Mouse (Mus musculus) myocyte (in vitro differentiated cells): Measurements from ENCODE around the gene Rab4a. TPM values are rescaled to one million over a fixed set of nuclear protein-coding genes. Genes with fewer than 3 reads are reported as not detected.

ENCODE experiments used
- H3K27me3 ChIP-seq: one replicate; pipeline ENCODE4 v1.6.1; 2011; ENCODE audit not compliant: control insufficient read depth, insufficient read depth, insufficient read length
- H3K36me3 ChIP-seq: one replicate; pipeline ENCODE4 v1.6.1; 2011; ENCODE audit not compliant: control insufficient read depth, insufficient read depth
- H3K4me2 ChIP-seq: one replicate; pipeline ENCODE4 v1.6.1; 2011; ENCODE audit warnings: low read depth, control low read depth
- H3K4me3 ChIP-seq: one replicate; pipeline ENCODE4 v1.5.1; 2011; ENCODE audit warnings: mild to moderate bottlenecking, control low read depth, moderate library complexity
- H3K79me2 ChIP-seq: one replicate; pipeline ENCODE4 v1.6.1; 2011; ENCODE audit not compliant: control insufficient read depth, insufficient read depth
- H3ac ChIP-seq: one replicate; pipeline ENCODE4 v1.6.1; 2011; ENCODE audit not compliant: control insufficient read depth, insufficient read length
- CEBPB ChIP-seq: IDR thresholded peaks from 2 replicates; pipeline ENCODE4 v1.6.1; 2011; ENCODE audit warnings: mild to moderate bottlenecking, moderate library complexity; ENCODE audit not compliant: poor library complexity, insufficient read depth, severe bottlenecking
- E2F4 ChIP-seq: IDR thresholded peaks from one replicate; pipeline ENCODE4 v1.6.1; 2011; ENCODE audit warnings: mild to moderate bottlenecking, control low read depth, moderate library complexity; ENCODE audit not compliant: insufficient read depth
- MAX ChIP-seq: IDR thresholded peaks from one replicate; pipeline ENCODE4 v1.6.1; 2011; ENCODE audit warnings: low read depth, mild to moderate bottlenecking, control low read depth
- MYOD1 ChIP-seq, 3 experiments: IDR thresholded peaks; one replicate each; pipeline ENCODE4 v1.6.1; 2011; ENCODE audit warnings: control low read depth in 2 of 3, low read depth in 2 of 3, mild to moderate bottlenecking in 2 of 3, moderate library complexity in 1 of 3; ENCODE audit not compliant: insufficient read length in 2 of 3, control insufficient read depth in 1 of 3
- MYOG ChIP-seq, 3 experiments: IDR thresholded peaks; one replicate each; pipeline ENCODE4 v1.6.1; 2011; ENCODE audit warnings: control low read depth in 2 of 3, low read depth in 2 of 3, mild to moderate bottlenecking in 2 of 3; ENCODE audit not compliant: insufficient read length in 2 of 3, control insufficient read depth in 1 of 3, insufficient read depth in 1 of 3
- POLR2A ChIP-seq: IDR thresholded peaks from one replicate; pipeline ENCODE4 v1.6.1; 2011; ENCODE audit warnings: low read depth, mild to moderate bottlenecking, control low read depth, moderate library complexity; ENCODE audit not compliant: insufficient read length
- POLR2AphosphoS2 ChIP-seq: IDR thresholded peaks from one replicate; pipeline ENCODE4 v1.6.1; 2011; ENCODE audit warnings: low read depth, control low read depth; ENCODE audit not compliant: insufficient read length
- REST ChIP-seq: IDR thresholded peaks from one replicate; pipeline ENCODE4 v1.6.1; 2011; ENCODE audit warnings: mild to moderate bottlenecking, control low read depth, moderate library complexity; ENCODE audit not compliant: insufficient read depth, insufficient read length
- SRF ChIP-seq: IDR thresholded peaks from one replicate; pipeline ENCODE4 v1.6.1; 2011; ENCODE audit warnings: low read depth; ENCODE audit not compliant: control insufficient read depth, insufficient read length
- TCF12 ChIP-seq: IDR thresholded peaks from one replicate; pipeline ENCODE4 v1.6.1; 2011; ENCODE audit warnings: mild to moderate bottlenecking, control low read depth; ENCODE audit not compliant: poor library complexity, insufficient read depth, severe bottlenecking
- TCF3 ChIP-seq: IDR thresholded peaks from one replicate; pipeline ENCODE4 v1.6.1; 2011; ENCODE audit warnings: low read depth, control low read depth; ENCODE audit not compliant: insufficient read length
- USF1 ChIP-seq: IDR thresholded peaks from one replicate; pipeline ENCODE4 v1.6.1; 2011; ENCODE audit warnings: low read depth, mild to moderate bottlenecking, control low read depth, moderate library complexity
- polyA plus RNA-seq: library from polyadenylated mRNA; unstranded; fragments of >200 nt; fragmentation: generic; extraction: Trizol; gene quantifications from one replicate; pipeline ENCODE4 v1.2.1, GENCODE M21; 2012; ENCODE audit warnings: missing spikeins

Rab4a gene
- polyA plus RNA-seq, 1 experiment: 24.0 TPM

DNA sequence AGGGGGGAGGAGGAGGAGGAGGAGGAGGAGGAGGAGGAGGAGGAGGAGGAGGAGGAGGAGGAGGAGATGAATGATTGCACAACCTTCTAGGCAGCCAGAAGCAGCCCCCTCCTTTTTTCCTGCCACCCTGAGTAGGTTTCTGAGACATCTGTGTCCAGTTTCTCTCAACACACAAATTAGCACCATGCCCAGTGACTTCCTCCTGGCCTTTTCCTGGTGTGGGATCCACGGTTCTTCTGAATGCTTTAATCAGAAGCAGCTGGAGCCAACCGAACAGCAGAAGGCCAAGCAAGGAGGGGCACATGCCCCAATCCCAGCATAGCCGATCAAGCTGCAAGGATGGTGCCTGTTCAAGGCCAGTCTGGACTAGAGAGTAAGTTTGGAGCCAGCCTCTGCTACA lies 5.9 kb upstream of the Rab4a start:
- no peaks in the 10 kb centered on the region for H3K36me3 ChIP-seq
- H3K4me3 ChIP-seq: no peak overlapping the region
- TF ChIP-seq POLR2AphosphoS2 (no peak), TCF12 (no peak), MYOG (IDR thresholded peaks at IDR 0.05; ENCODE audit: control insufficient read depth in 1 of 3, insufficient read depth in 1 of 3, insufficient read length in 2 of 3, low read depth in 2 of 3) (no peak), REST (no peak), POLR2A (no peak), USF1 (no peak), CEBPB (no peak), SRF (no peak), TCF3 (no peak), MAX (no peak), MYOD1 (IDR thresholded peaks at IDR 0.05; ENCODE audit: control insufficient read depth in 1 of 3, insufficient read length in 2 of 3, low read depth in 2 of 3) (no peak), E2F4 (no peak)
- no peaks in the 10 kb centered on the region for H3K27me3 ChIP-seq
- no peak overlapping the region for H3ac ChIP-seq
- no peaks in the 10 kb centered on the region for H3K79me2 ChIP-seq
- no peak overlapping the region for H3K4me2 ChIP-seq

DNA sequence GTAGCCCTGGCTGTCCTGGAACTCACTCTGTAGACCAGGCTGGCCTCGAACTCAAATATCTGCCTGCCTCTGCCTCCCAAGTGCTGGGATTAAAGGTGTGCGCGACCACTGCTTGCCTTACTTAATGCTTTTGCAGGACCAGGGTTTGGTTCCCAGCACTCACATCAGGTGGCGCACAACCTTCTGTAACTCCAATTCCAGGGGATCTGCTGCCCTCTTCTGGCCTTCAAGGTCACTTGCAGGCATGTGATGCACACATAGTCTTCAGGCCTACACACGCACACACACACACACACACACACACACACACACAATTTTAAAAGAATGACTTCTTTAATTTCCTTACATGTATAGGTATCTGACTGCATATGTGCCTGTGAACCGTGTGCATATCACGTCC lies 4.9 kb upstream of the Rab4a start:
- Histone ChIP-seq H3K4me3 (no peak overlapping the region), H3K27me3 (no peaks in the 10 kb centered on the region), H3K79me2 (no peaks in the 10 kb centered on the region), H3K4me2 (no peak overlapping the region), H3K36me3 (no peaks in the 10 kb centered on the region), H3ac (no peak overlapping the region)
- TF ChIP-seq MYOD1 (IDR thresholded peaks at IDR 0.05; ENCODE audit: control insufficient read depth in 1 of 3, insufficient read length in 2 of 3, low read depth in 2 of 3) (no peak), POLR2A (no peak)

DNA sequence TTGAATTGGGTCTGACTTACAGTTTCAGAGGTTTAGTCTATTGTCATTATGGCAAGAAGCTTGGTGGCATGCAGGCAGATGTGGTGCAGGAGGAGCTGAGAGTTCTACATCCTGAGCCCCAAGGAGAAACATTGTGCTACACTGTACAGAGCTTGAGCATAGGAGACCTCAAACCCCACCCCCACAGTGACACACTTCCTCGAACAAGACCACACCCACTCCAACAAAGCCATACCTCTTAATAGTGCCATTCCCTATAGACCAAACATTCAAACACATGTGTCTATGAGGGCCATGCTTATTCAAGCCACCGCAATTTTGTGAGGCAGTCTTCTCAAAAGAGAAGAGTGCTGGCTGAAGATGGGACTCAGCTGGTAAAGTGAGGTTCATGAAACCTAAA lies 4.2 kb upstream of the Rab4a start:
- H3K4me3 ChIP-seq: no peak overlapping the region

DNA sequence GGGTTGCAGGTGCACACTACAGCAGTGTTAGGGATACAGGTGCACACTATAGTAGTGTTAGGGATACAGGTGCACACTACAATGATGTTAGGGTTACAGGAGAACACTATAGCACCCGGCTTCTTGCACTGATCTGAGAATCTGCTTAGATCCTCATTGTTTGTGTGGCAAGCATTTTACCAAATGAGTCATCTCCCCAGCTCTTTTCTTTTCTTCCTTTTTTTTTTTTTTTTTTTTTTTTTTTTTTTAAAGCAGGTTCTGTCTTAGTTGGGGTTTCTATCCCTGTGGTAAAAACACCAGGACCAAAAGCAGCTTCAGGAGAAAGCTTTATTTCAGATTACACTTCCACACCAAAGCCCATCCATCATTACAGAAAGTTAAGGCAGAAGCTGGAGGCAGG lies 2.1 kb upstream of the Rab4a start:
- peaks cover 13% of the 10 kb centered on the region for H3K79me2 ChIP-seq
- no peak overlapping the region for H3K4me3 ChIP-seq
- no peak for TF ChIP-seq MYOD1 (IDR thresholded peaks at IDR 0.05; ENCODE audit: control insufficient read depth in 1 of 3, insufficient read length in 2 of 3, low read depth in 2 of 3)
- no peak for TF ChIP-seq USF1
- no peak for TF ChIP-seq E2F4
- no peak for TF ChIP-seq TCF12
- TF ChIP-seq POLR2A: no peak
- no peak overlapping the region for H3K4me2 ChIP-seq
- H3ac ChIP-seq: no peak overlapping the region
- H3K27me3 ChIP-seq: no peaks in the 10 kb centered on the region
- H3K36me3 ChIP-seq: no peaks in the 10 kb centered on the region

More for the DNA sequence above, 4.2 kb upstream of the Rab4a start:
- Histone ChIP-seq H3K4me2 (no peak overlapping the region), H3K36me3 (no peaks in the 10 kb centered on the region), H3K79me2 (peaks cover 3% of the 10 kb centered on the region), H3ac (no peak overlapping the region), H3K27me3 (no peaks in the 10 kb centered on the region)
- TF ChIP-seq TCF3 (no peak), REST (no peak), POLR2A (no peak), E2F4 (no peak), USF1 (no peak), MAX (no peak), TCF12 (no peak), SRF (no peak), MYOD1 (IDR thresholded peaks at IDR 0.05; ENCODE audit: control insufficient read depth in 1 of 3, insufficient read length in 2 of 3, low read depth in 2 of 3) (no peak), POLR2AphosphoS2 (no peak), CEBPB (no peak), MYOG (IDR thresholded peaks at IDR 0.05; ENCODE audit: control insufficient read depth in 1 of 3, insufficient read depth in 1 of 3, insufficient read length in 2 of 3, low read depth in 2 of 3) (no peak)

GRCm38 (mm10) chr8:123804586-123804985 lies 1.2 kb upstream of the Rab4a start:
- Histone ChIP-seq H3K36me3 (no peaks in the 10 kb centered on the region), H3K27me3 (no peaks in the 10 kb centered on the region), H3K4me3 (no peak overlapping the region), H3K4me2 (no peak overlapping the region), H3ac (no peak overlapping the region), H3K79me2 (peaks cover 16% of the 10 kb centered on the region)
- no peak for TF ChIP-seq POLR2AphosphoS2
- TF ChIP-seq POLR2A: no peak
- TF ChIP-seq MAX: no peak
- no peak for TF ChIP-seq REST
- no peak for TF ChIP-seq USF1
- no peak for TF ChIP-seq TCF12
- no peak for TF ChIP-seq TCF3
- TF ChIP-seq CEBPB: no peak
- TF ChIP-seq SRF: no peak
- no peak for TF ChIP-seq MYOD1 (IDR thresholded peaks at IDR 0.05; ENCODE audit: control insufficient read depth in 1 of 3, insufficient read length in 2 of 3, low read depth in 2 of 3)
- no peak for TF ChIP-seq E2F4
- no peak for TF ChIP-seq MYOG (IDR thresholded peaks at IDR 0.05; ENCODE audit: control insufficient read depth in 1 of 3, insufficient read depth in 1 of 3, insufficient read length in 2 of 3, low read depth in 2 of 3)
